Mouse (Mus musculus) heart, embryonic 13.5 days (tissue): Measurements from ENCODE around the gene St3gal2. TPM values are rescaled to one million over a fixed set of nuclear protein-coding genes. Genes with fewer than 3 reads are reported as not detected.
"Not testable (repeated sequence)": the region's sequence is repeated elsewhere in the genome, so short reads cannot be mapped to it uniquely, and the experiment has no call there.

Source experiments
- ATAC-seq: fragments of 200-750 bp; cut with Nextera tagmentation; 2 replicates; pipeline ENCODE4 v1.8.0; 2017; ENCODE audit warnings: moderate TSS enrichment; ENCODE audit not compliant: insufficient number of reproducible peaks, low FRiP score, low TSS enrichment; ENCODE audit errors: extremely low read depth
- H3K27ac ChIP-seq: fragments of 300-500 bp; sonication (generic); replicated peaks from 2 replicates; pipeline ENCODE4 v1.5.1; 2015; ENCODE audit warnings: moderate library complexity, mild to moderate bottlenecking, inconsistent platforms
- H3K27me3 ChIP-seq: fragments of 300-500 bp; sonication (generic); replicated peaks from 2 replicates; pipeline ENCODE4 v1.6.1; 2015; ENCODE audit warnings: mild to moderate bottlenecking, inconsistent platforms
- H3K36me3 ChIP-seq: fragments of 300-500 bp; sonication (generic); 2 replicates; pipeline ENCODE4 v1.6.1; 2015; ENCODE audit warnings: mild to moderate bottlenecking, inconsistent platforms
- H3K4me1 ChIP-seq: fragments of 300-500 bp; sonication (generic); 2 replicates; pipeline ENCODE4 v1.6.1; 2015; ENCODE audit warnings: inconsistent platforms
- H3K4me2 ChIP-seq: fragments of 300-500 bp; sonication (generic); 2 replicates; pipeline ENCODE4 v1.6.1; 2015; ENCODE audit warnings: inconsistent platforms, mild to moderate bottlenecking, moderate library complexity
- H3K4me3 ChIP-seq: fragments of 300-500 bp; sonication (generic); 2 replicates; pipeline ENCODE4 v1.5.1; 2015; ENCODE audit warnings: moderate library complexity, mild to moderate bottlenecking, inconsistent platforms
- H3K9ac ChIP-seq: fragments of 300-500 bp; sonication (generic); 2 replicates; pipeline ENCODE4 v1.6.1; 2015; ENCODE audit warnings: inconsistent platforms, mild to moderate bottlenecking, moderate library complexity
- H3K9me3 ChIP-seq: fragments of 300-500 bp; sonication (generic); 2 replicates; pipeline ENCODE4 v1.6.1; 2016; ENCODE audit warnings: inconsistent platforms
- WGBS: fragments of 180-500 bp; shearing (Covaris S2); methylation state at CpG from one replicate; pipeline ENCODE4 v1.1.7; 2015; ENCODE audit warnings: mixed read lengths; 5-methylcytosine and 5-hydroxymethylcytosine counted together
- microRNA-seq: library from miRNA; unstranded; fragments of <30 nt; microRNA quantifications from one replicate; pipeline ENCODE4, GENCODE M21; 2016
- polyA plus RNA-seq: library from polyadenylated mRNA; unstranded; fragments of >200 nt; fragmentation: Nextera tagmentation; extraction: Ambion mirVana; gene quantifications from 2 replicates; pipeline ENCODE4 v1.2.1, GENCODE M21; 2015

The St3gal2 gene
- polyA plus RNA-seq, 1 experiment from 2014 or later: 16.2 TPM

GRCm38 (mm10) chr8:110997547-110998531, 78.1 kb downstream of the St3gal2 start, which contains the start of gene Ddx19a:
Ddx19a (minus strand) TSS chr8:110997800.
- Histone ChIP-seq H3K9me3 (no peaks in the 10 kb centered on the region), H3K4me1 (peaks cover 12% of the 10 kb centered on the region), H3K4me2 (peak within 1 kb of the TSS; percentile 90), H3K4me3 (peak within 1 kb of the TSS; percentile 76), H3K36me3 (peaks cover 11% of the 10 kb centered on the region), H3K9ac (peak within 1 kb of the TSS; percentile 88), H3K27me3 (no peaks in the 10 kb centered on the region), H3K27ac (peak within 1 kb of the TSS; percentile 78)
- peak; percentile 83 for ATAC-seq
- 3% methylated on average over 58 of the region's 58 CpGs for WGBS

DNA sequence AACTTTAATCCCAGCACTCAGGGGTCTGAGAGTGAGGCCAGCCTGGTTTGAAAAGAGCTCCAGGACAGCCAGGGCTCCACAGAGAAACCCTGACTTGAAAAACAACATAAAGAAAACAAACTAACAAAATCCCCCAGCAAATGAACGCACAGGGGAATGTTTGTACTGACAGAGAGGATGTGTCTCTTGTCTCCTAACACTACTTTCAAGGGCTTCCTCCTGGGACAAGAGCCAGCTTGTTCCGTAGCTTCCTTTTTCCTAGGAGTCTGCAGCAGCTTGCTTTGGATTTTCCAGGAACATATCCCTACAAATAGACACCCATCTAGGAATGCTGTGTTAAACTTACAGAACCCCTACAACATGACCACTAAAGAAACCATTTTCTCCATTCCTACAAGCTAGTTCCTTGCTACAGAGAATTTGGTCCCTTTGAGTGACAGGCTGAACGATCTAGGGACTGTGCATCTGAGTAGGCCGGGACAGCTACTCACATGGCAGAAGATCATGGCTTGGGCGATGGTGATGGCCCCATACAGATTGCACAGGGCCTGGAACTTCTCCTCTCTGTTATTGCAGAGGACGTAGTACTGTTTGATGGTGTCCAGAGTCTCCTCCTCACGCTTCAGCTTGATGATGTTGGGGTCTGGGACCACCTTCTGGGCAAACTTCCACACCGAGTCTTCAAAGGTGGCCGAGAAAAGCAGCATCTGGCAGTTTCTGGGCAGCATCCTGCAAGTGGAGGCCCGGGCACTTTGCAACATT, 90.7 kb downstream of the St3gal2 start:
- 79% methylated on average over 8 of the region's 10 CpGs for WGBS

More for the DNA sequence above, 90.7 kb downstream of the St3gal2 start:
- H3K9ac ChIP-seq, H3K4me1 ChIP-seq, ATAC-seq, H3K4me2 ChIP-seq, H3K9me3 ChIP-seq, H3K4me3 ChIP-seq, H3K27me3 ChIP-seq, H3K27ac ChIP-seq: not testable (repeated sequence)
- peaks cover 73% of the 10 kb centered on the region for H3K36me3 ChIP-seq

Small RNA genes lying within 50 kb of the gene (microRNA-seq; reads per million reads assigned to microRNA genes)
- 1.2 reads per million for gene Mir3473d

Other genes starting within 250 kb of the St3gal2 start
- 6.0 and 6.4 TPM in 2 replicates for gene Mtss1l, start 198.4 kb upstream of the St3gal2 start, polyA plus RNA-seq
- 0.17 and 0.27 TPM in 2 replicates for gene Il34, start 114.0 kb upstream of the St3gal2 start, polyA plus RNA-seq
- gene Cog4, start 73.3 kb upstream of the St3gal2 start, polyA plus RNA-seq: 55.8 and 63.9 TPM in 2 replicates
- 76.9 and 81.2 TPM in 2 replicates for gene Sf3b3, start 73.1 kb upstream of the St3gal2 start, polyA plus RNA-seq
- gene Fuk, start 17.4 kb upstream of the St3gal2 start, polyA plus RNA-seq: 6.8 and 7.1 TPM in 2 replicates
- 11.5 and 12.3 TPM in 2 replicates for gene Ddx19a, start 77.9 kb downstream of the St3gal2 start, polyA plus RNA-seq
- 3.6 and 4.0 TPM in 2 replicates for gene Ddx19b, start 111.8 kb downstream of the St3gal2 start, polyA plus RNA-seq
- gene Aars, start 113.2 kb downstream of the St3gal2 start, polyA plus RNA-seq: 36.2 and 36.4 TPM in 2 replicates
- gene Exosc6, start 136.4 kb downstream of the St3gal2 start, polyA plus RNA-seq: 7.7 and 8.0 TPM in 2 replicates
- 0.22 TPM in 1 of 2 replicates, not detected in the other for gene Clec18a, start 172.5 kb downstream of the St3gal2 start, polyA plus RNA-seq
- 9.3 and 10.2 TPM in 2 replicates for gene Pdpr, start 174.7 kb downstream of the St3gal2 start, polyA plus RNA-seq